Mouse (Mus musculus) bone marrow, adult 2 months (tissue): Measurements from ENCODE around the gene Sos1.

Experiments used
- CTCF ChIP-seq: fragments of 200-500 bp; IDR thresholded peaks from 2 replicates; pipeline ENCODE4 v1.5.1; 2011; ENCODE audit warnings: low read length, control low read depth; ENCODE audit not compliant: control insufficient read depth, insufficient read depth
- POLR2A ChIP-seq: fragments of 200-500 bp; IDR thresholded peaks from 2 replicates; pipeline ENCODE4 v1.6.1; 2011; ENCODE audit warnings: low read depth, mild to moderate bottlenecking, control low read depth, low read length, borderline replicate concordance; ENCODE audit not compliant: control insufficient read depth

DNA sequence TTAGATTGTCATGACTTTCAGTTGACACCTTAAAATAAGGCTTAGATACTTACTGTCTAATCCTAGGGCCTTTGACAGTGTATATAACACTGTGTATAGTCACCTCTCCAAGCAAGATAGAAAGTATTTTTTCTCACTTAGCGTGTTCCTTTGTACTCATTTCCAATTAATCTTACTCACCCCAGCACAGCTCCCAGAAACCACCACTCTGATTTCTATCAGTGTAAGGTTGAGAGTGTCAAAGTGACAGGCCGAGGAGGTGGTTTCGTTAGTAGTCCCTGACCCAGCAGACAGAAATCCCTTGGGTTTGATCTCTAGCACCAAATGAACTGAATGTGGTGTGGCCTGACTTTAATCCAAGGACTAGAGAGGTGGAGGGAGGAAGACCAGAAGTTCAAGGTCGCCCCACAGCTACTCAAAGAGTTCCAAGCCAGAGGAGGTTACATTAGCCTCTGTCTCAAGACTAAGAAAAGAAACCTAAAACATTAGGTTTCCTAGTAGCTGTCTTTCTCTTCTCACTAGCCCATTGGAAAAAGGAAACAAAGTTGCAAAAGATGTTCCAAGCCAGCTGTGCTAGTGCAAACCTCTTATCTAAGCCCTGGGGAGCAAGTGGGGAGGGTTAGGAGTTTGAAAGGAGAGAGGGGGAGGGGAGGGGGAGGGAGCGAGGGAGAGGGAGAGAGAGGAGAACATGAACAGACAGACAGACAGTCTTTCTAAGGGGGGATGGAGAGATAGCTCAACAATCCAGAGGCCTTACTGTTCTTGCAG lies 21.0 kb upstream of the Sos1 start:
- TF ChIP-seq POLR2A (no peak), CTCF (no peak)
